Mouse (Mus musculus): ENCODE results near the gene Vgll1. TPM values are rescaled to one million over a fixed set of nuclear protein-coding genes. Genes with fewer than 3 reads are reported as not detected.

The Vgll1 gene
- polyA plus RNA-seq, 1 experiment from 2014 or later: not detected

DNA sequence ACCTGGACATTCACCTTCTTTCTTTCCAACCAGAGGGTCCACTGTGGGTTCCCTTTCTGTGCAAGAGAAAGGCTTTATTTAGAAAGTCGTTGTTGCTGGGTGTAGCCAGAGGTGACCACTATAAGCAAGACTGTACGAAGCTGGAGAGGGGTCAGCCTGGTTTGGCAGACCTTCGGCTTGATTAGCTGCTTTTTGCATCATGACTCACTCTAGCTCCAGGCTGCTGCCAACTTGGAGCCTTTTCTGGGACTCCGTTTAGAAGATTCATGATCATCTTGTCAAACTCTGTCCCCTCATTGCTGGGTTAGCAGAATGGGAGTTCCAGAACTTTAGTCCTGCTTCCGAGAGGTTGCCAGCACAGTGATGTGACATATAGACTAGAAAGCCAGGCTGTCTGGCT lies 6.4 kb upstream of the Vgll1 start:
- no peak for ATAC-seq
- no peak overlapping the region for H3K4me3 ChIP-seq (ENCODE audit: low read depth, low read length)
- H3K36me3 ChIP-seq (replicated peaks; ENCODE audit: insufficient read depth, low read length): no peaks in the 10 kb centered on the region
- H3K27me3 ChIP-seq (ENCODE audit: insufficient read depth, low read length): no peaks in the 10 kb centered on the region
- H3K9me3 ChIP-seq (ENCODE audit: low read length): no peaks in the 10 kb centered on the region
- H3K9ac ChIP-seq (replicated peaks): no peak overlapping the region
- no peak for DNase-seq
- TF ChIP-seq CTCF (IDR thresholded peaks at IDR 0.05; ENCODE audit: low read depth) (no peak), EP300 (IDR thresholded peaks at IDR 0.05; ENCODE audit: low read depth) (no peak)
- WGBS (ENCODE audit: insufficient replicate concordance): 75% methylated on average over 5 of the region's 5 CpGs
- no peak overlapping the region for H3K27ac ChIP-seq (ENCODE audit: low read depth)
- no peak overlapping the region for H3K4me2 ChIP-seq (ENCODE audit: low read depth, low read length)
- H3K4me1 ChIP-seq (ENCODE audit: insufficient read depth): no peaks in the 10 kb centered on the region

DNA sequence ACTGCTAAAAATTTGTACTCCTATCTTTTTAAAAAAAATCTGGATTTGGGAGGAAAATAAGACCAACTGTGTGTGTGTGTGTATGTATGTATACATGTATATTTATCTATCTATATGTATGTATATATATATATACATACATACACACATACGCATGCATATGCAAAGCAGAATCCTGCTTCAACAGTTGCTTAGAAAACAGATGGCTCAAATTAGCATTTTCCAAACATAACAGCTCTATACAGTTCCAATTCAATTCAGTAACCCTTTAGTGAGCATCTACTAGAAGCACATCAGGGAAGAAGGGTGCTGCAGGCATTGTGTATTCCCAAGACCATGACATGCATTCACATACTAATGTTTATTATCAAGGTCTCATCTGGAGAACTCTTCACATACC lies 15.5 kb downstream of the Vgll1 start:
- H3K4me3 ChIP-seq (ENCODE audit: low read depth, low read length): no peak overlapping the region
- ATAC-seq (no peak), DNase-seq (no peak)
- H3K9me3 ChIP-seq (ENCODE audit: low read length): no peaks in the 10 kb centered on the region
- no peak overlapping the region for H3K4me2 ChIP-seq (ENCODE audit: low read depth, low read length)
- no peak overlapping the region for H3K9ac ChIP-seq (replicated peaks)
- no peak for TF ChIP-seq CTCF (IDR thresholded peaks at IDR 0.05; ENCODE audit: low read depth)
- TF ChIP-seq EP300 (IDR thresholded peaks at IDR 0.05; ENCODE audit: low read depth): no peak
- H3K4me1 ChIP-seq (ENCODE audit: insufficient read depth): no peaks in the 10 kb centered on the region
- WGBS (ENCODE audit: insufficient replicate concordance): 72% methylated on average over 1 of the region's 1 CpGs
- H3K27me3 ChIP-seq (ENCODE audit: insufficient read depth, low read length): no peaks in the 10 kb centered on the region
- no peak overlapping the region for H3K27ac ChIP-seq (ENCODE audit: low read depth)
- no peaks in the 10 kb centered on the region for H3K36me3 ChIP-seq (replicated peaks; ENCODE audit: insufficient read depth, low read length)

DNA sequence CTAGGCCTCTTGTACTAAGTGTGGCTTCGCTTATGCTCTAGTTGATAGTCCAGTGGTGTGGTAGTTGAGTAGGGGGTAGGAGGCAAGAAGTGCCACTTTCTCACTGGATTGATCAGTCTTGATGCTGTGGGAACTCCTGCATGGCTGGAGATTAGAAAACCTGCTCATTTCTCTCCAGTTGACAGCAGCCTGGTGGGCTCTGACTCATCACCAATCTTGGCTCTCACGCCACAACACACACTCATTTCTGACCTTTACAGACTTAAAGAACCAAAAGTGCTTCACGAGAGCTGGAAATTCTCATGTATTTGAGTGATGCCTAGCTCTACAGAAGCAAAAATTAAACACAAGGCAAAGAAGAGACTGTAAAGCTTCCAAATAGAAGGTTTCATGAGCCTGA lies 19.1 kb downstream of the Vgll1 start:
- no peaks in the 10 kb centered on the region for H3K36me3 ChIP-seq (replicated peaks; ENCODE audit: insufficient read depth, low read length)
- TF ChIP-seq EP300 (IDR thresholded peaks at IDR 0.05; ENCODE audit: low read depth): no peak
- no peak for TF ChIP-seq CTCF (IDR thresholded peaks at IDR 0.05; ENCODE audit: low read depth)
- no peaks in the 10 kb centered on the region for H3K9me3 ChIP-seq (ENCODE audit: low read length)
- WGBS (ENCODE audit: insufficient replicate concordance): 68% methylated on average over 3 of the region's 3 CpGs
- no peak overlapping the region for H3K27ac ChIP-seq (ENCODE audit: low read depth)
- no peak overlapping the region for H3K4me2 ChIP-seq (ENCODE audit: low read depth, low read length)
- DNase-seq (no peak), ATAC-seq (no peak)
- no peak overlapping the region for H3K9ac ChIP-seq (replicated peaks)
- no peaks in the 10 kb centered on the region for H3K4me1 ChIP-seq (ENCODE audit: insufficient read depth)
- no peak overlapping the region for H3K4me3 ChIP-seq (ENCODE audit: low read depth, low read length)
- H3K27me3 ChIP-seq (ENCODE audit: insufficient read depth, low read length): no peaks in the 10 kb centered on the region

DNA sequence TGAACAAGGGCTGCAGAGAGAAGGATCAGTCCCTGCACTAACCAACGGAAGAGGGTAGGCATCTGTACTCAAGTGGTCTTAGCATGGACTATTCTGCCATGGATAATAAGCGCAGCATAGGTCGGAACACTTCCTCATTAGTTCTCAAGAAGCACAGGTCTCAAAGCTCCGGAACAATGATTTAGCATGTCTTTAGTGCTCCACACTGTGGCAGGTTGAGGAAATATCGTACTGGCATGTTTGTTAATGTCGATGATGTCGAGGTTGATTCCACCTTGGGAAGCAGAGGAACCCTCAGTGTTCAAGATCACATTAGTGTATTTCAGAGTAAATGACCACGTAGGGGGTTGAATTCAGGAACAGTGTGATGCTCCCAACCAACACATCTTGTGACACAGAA lies 30.2 kb downstream of the Vgll1 start:
- DNase-seq: no peak
- Histone ChIP-seq H3K4me2 (ENCODE audit: low read depth, low read length) (no peak overlapping the region), H3K9me3 (ENCODE audit: low read length) (no peaks in the 10 kb centered on the region), H3K4me1 (ENCODE audit: insufficient read depth) (no peaks in the 10 kb centered on the region), H3K9ac (replicated peaks) (no peak overlapping the region), H3K36me3 (replicated peaks; ENCODE audit: insufficient read depth, low read length) (no peaks in the 10 kb centered on the region), H3K27ac (ENCODE audit: low read depth) (no peak overlapping the region), H3K4me3 (ENCODE audit: low read depth, low read length) (no peak overlapping the region), H3K27me3 (ENCODE audit: insufficient read depth, low read length) (no peaks in the 10 kb centered on the region)
- TF ChIP-seq CTCF (IDR thresholded peaks at IDR 0.05; ENCODE audit: low read depth): no peak
- no peak for TF ChIP-seq EP300 (IDR thresholded peaks at IDR 0.05; ENCODE audit: low read depth)
- WGBS (ENCODE audit: insufficient replicate concordance): 73% methylated on average over 8 of the region's 8 CpGs
- no peak for ATAC-seq

DNA sequence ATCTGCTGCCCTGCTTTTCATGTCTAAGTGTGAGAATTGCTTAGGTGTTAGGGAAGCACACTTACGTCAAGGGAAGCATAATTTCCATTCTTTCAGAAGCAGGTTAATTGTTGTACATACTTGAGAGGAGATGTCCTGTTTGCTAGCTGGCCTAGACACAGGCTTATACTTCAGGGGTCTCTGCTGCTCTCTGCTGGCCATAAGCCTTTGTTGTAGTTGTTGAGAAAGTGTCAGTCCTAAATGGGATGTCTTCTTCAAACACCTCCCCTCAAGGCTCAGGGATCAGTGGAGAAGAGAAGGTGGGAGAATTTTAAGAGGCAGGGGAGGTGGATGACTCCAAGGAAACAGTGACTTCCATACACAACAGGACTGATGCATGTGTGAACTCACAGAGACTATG lies 32.9 kb downstream of the Vgll1 start:
- ATAC-seq (no peak), DNase-seq (no peak)
- Histone ChIP-seq H3K9me3 (ENCODE audit: low read length) (no peaks in the 10 kb centered on the region), H3K27me3 (ENCODE audit: insufficient read depth, low read length) (no peaks in the 10 kb centered on the region), H3K4me3 (ENCODE audit: low read depth, low read length) (no peak overlapping the region), H3K9ac (replicated peaks) (no peak overlapping the region), H3K4me2 (ENCODE audit: low read depth, low read length) (no peak overlapping the region), H3K27ac (ENCODE audit: low read depth) (no peak overlapping the region), H3K36me3 (replicated peaks; ENCODE audit: insufficient read depth, low read length) (no peaks in the 10 kb centered on the region), H3K4me1 (ENCODE audit: insufficient read depth) (no peaks in the 10 kb centered on the region)
- WGBS (ENCODE audit: insufficient replicate concordance): 78% methylated on average over 1 of the region's 1 CpGs
- TF ChIP-seq CTCF (IDR thresholded peaks at IDR 0.05; ENCODE audit: low read depth): peak; percentile 21; the same call in 1 of the 2 replicates
- TF ChIP-seq EP300 (IDR thresholded peaks at IDR 0.05; ENCODE audit: low read depth): no peak

DNA sequence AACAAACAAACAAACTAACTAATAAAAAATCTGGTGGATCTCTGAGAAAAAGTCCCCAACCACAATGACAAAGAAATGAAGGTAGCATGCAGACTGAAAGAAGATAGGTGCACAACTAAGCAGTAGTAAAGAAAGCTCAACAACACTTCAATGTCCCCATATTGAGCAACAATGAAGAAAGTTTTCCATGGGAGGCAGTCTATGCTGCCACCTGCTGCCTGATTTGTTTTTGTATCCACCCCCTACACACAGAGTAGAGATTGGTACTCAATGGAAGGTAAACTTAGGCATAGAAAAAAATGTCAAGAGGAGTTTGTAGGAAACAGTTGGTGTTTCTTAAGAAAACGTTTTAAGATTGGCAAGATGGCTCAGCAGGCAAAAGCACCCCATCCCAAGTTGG lies 42.7 kb downstream of the Vgll1 start:
- WGBS (ENCODE audit: insufficient replicate concordance): 28% methylated on average over 1 of the region's 1 CpGs
- no peaks in the 10 kb centered on the region for H3K27me3 ChIP-seq (ENCODE audit: insufficient read depth, low read length)
- no peaks in the 10 kb centered on the region for H3K36me3 ChIP-seq (replicated peaks; ENCODE audit: insufficient read depth, low read length)
- no peak overlapping the region for H3K4me2 ChIP-seq (ENCODE audit: low read depth, low read length)
- H3K27ac ChIP-seq (ENCODE audit: low read depth): no peak overlapping the region
- H3K4me3 ChIP-seq (ENCODE audit: low read depth, low read length): no peak overlapping the region
- H3K4me1 ChIP-seq (ENCODE audit: insufficient read depth): no peaks in the 10 kb centered on the region
- H3K9me3 ChIP-seq (ENCODE audit: low read length): no peaks in the 10 kb centered on the region
- no peak overlapping the region for H3K9ac ChIP-seq (replicated peaks)
- peak; percentile 29; the same call in 1 of the 2 replicates for TF ChIP-seq CTCF (IDR thresholded peaks at IDR 0.05; ENCODE audit: low read depth)
- no peak for TF ChIP-seq EP300 (IDR thresholded peaks at IDR 0.05; ENCODE audit: low read depth)
- DNase-seq (no peak), ATAC-seq (no peak)

DNA sequence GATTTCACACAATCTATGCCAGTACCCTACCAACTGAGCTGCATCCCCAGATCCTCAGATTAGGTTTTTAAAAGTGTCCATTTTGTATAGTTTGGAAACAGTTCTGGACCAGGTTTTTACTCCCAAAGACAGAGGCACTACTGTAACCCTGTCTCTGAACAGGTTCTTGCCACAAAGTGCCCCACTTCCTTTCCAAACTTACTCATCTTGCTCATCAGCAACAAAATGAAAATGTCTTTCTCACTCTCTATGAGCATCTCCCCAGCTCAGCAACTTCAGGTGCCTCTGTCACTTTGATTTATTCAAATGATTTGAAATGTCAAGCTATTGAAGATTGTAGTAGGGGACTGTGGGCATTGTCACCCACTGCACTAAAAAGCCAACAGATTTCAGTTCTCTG lies 49.7 kb downstream of the Vgll1 start:
- TF ChIP-seq CTCF (IDR thresholded peaks at IDR 0.05; ENCODE audit: low read depth): no peak
- TF ChIP-seq EP300 (IDR thresholded peaks at IDR 0.05; ENCODE audit: low read depth): no peak
- no peak overlapping the region for H3K4me2 ChIP-seq (ENCODE audit: low read depth, low read length)
- no peaks in the 10 kb centered on the region for H3K4me1 ChIP-seq (ENCODE audit: insufficient read depth)
- H3K9ac ChIP-seq (replicated peaks): no peak overlapping the region
- no peak overlapping the region for H3K4me3 ChIP-seq (ENCODE audit: low read depth, low read length)
- no peak overlapping the region for H3K27ac ChIP-seq (ENCODE audit: low read depth)
- H3K27me3 ChIP-seq (ENCODE audit: insufficient read depth, low read length): no peaks in the 10 kb centered on the region
- H3K36me3 ChIP-seq (replicated peaks; ENCODE audit: insufficient read depth, low read length): no peaks in the 10 kb centered on the region
- DNase-seq: no peak
- no peaks in the 10 kb centered on the region for H3K9me3 ChIP-seq (ENCODE audit: low read length)
- ATAC-seq: no peak

Measured in liver, postnatal 0 days (tissue).